In genomic region chr11:34297698-34298378, GRCm38 (mm10) we compare ENCODE assay signal across 17 mouse cellular contexts. TPM values are rescaled to one million over a fixed set of nuclear protein-coding genes. Genes with fewer than 3 reads are reported as not detected.
DNase-seq lines count a peak whose midpoint lies in the region; ATAC-seq lines count a peak whose summit lies in the region.
"Had no signal": no experiment of that assay in that cellular context is flagged by ENCODE, and none has a peak within 500 bp of the region (broad histone marks: within the 10 kb centered on the region; RNA-seq: fewer than 3 reads in every experiment).

No protein-coding gene starts in this region.

- peak; percentile 81 for DNase-seq in ES-CJ7 (ENCODE audit: low read depth, low spot score)
- DNase-seq in forebrain, embryonic 10.5 days (ENCODE audit: extremely low spot score, low spot score), result no peak
- DNase-seq in hindbrain, embryonic 11.5 days (ENCODE audit: low spot score), result peak; percentile 24
- no peak for DNase-seq in gastrocnemius, postnatal 10 days
- DNase-seq in kidney, postnatal 25 days, result no peak
- DNase-seq in right cerebral cortex, postnatal 36 days (ENCODE audit: low spot score in 2 of 2), result no peak
- DNase-seq in cerebellum, postnatal 14 days, result no peak
- DNase-seq: adrenal gland, adult 2 months; cerebellum, adult 9-10 months; embryo, embryonic 11 days; heart, postnatal 4 days; kidney, adult 18-20 months; kidney, postnatal 36 days; lung, postnatal 10 days had no signal

- WGBS in forebrain, embryonic 10.5 days, result 63% methylated on average over 5 of the region's 5 CpGs
- 49% methylated on average over 5 of the region's 5 CpGs for WGBS in hindbrain, embryonic 11.5 days
- 29% methylated on average over 5 of the region's 5 CpGs for WGBS in midbrain, embryonic 12.5 days

- H3K9me3 ChIP-seq in forebrain, embryonic 10.5 days, result no peaks in the 10 kb centered on the region
- H3K9me3 ChIP-seq in hindbrain, embryonic 11.5 days (ENCODE audit: control insufficient read depth, low read length), result no peaks in the 10 kb centered on the region
- H3K9me3 ChIP-seq in midbrain, embryonic 12.5 days, result no peaks in the 10 kb centered on the region
- H3K9me3 ChIP-seq: heart, embryonic 13.5 days; liver, embryonic 15.5 days had no signal

- no peak overlapping the region for H3K4me3 ChIP-seq in forebrain, embryonic 10.5 days
- H3K4me3 ChIP-seq in hindbrain, embryonic 11.5 days (ENCODE audit: low read depth, low read length), result no peak overlapping the region
- H3K4me3 ChIP-seq in midbrain, embryonic 12.5 days, result no peak overlapping the region
- H3K4me3 ChIP-seq: heart, embryonic 13.5 days; liver, embryonic 15.5 days had no signal

- H3K27ac ChIP-seq in forebrain, embryonic 10.5 days, result peak overlapping the region; percentile 40; the same call in 1 of the 2 replicates
- H3K27ac ChIP-seq in hindbrain, embryonic 11.5 days (ENCODE audit: low read depth, low read length), result no peak overlapping the region
- peak overlapping the region; percentile 74 for H3K27ac ChIP-seq in midbrain, embryonic 12.5 days (replicated peaks)
- H3K27ac ChIP-seq: heart, embryonic 13.5 days; liver, embryonic 15.5 days had no signal

- no peaks in the 10 kb centered on the region for H3K36me3 ChIP-seq in forebrain, embryonic 10.5 days (replicated peaks)
- H3K36me3 ChIP-seq in hindbrain, embryonic 11.5 days (ENCODE audit: control insufficient read depth, insufficient read depth, low read length), result no peaks in the 10 kb centered on the region
- no peaks in the 10 kb centered on the region for H3K36me3 ChIP-seq in midbrain, embryonic 12.5 days
- H3K36me3 ChIP-seq: heart, embryonic 13.5 days; liver, embryonic 15.5 days had no signal

- H3K4me1 ChIP-seq in forebrain, embryonic 10.5 days, result peaks cover 15% of the 10 kb centered on the region
- H3K4me1 ChIP-seq in hindbrain, embryonic 11.5 days (replicated peaks; ENCODE audit: control insufficient read depth, insufficient read depth, low read length), result peaks cover 3% of the 10 kb centered on the region; the same call in 1 of the 2 replicates
- H3K4me1 ChIP-seq in midbrain, embryonic 12.5 days, result peaks cover 15% of the 10 kb centered on the region
- H3K4me1 ChIP-seq: heart, embryonic 13.5 days; liver, embryonic 15.5 days had no signal

- peak; percentile 91 for ATAC-seq in hindbrain, embryonic 11.5 days (ENCODE audit: low FRiP score)
- ATAC-seq in midbrain, embryonic 12.5 days (ENCODE audit: low FRiP score, low read depth), result peak; percentile 96

- no peak overlapping the region for H3K4me2 ChIP-seq in hindbrain, embryonic 11.5 days (replicated peaks; ENCODE audit: low read depth, low read length)
- 0 out of 2 replicates have a peak overlapping the region, but pooled peaks have one; percentile 2 for H3K4me2 ChIP-seq in midbrain, embryonic 12.5 days (replicated peaks)
- H3K4me2 ChIP-seq: heart, embryonic 13.5 days; liver, embryonic 15.5 days had no signal

- no peak overlapping the region for H3K9ac ChIP-seq in hindbrain, embryonic 11.5 days (ENCODE audit: low read depth, low read length)
- H3K9ac ChIP-seq in midbrain, embryonic 12.5 days (replicated peaks), result no peak overlapping the region
- H3K9ac ChIP-seq: heart, embryonic 13.5 days; liver, embryonic 15.5 days had no signal

- peaks cover 58% of the 10 kb centered on the region for H3K27me3 ChIP-seq in forebrain, embryonic 10.5 days (ENCODE audit: poor library complexity, severe bottlenecking)
- H3K27me3 ChIP-seq in hindbrain, embryonic 11.5 days (ENCODE audit: control insufficient read depth, insufficient read depth, low read length), result no peaks in the 10 kb centered on the region
- H3K27me3 ChIP-seq in midbrain, embryonic 12.5 days, result peaks cover 58% of the 10 kb centered on the region
- H3K27me3 ChIP-seq: heart, embryonic 13.5 days; liver, embryonic 15.5 days had no signal

RNA-seq across cellular contexts. Expression of gene Fam196b, which starts 16.8 kb away (rescaled TPM):
- polyA plus RNA-seq in forebrain, embryonic 10.5 days (2016; fragmentation: Nextera tagmentation; extraction: Ambion mirVana), result 0.36 TPM in 2 replicates
- 0.83 and 1.0 TPM in 2 replicates for polyA plus RNA-seq in hindbrain, embryonic 11.5 days (2014; fragmentation: Nextera tagmentation; extraction: Ambion mirVana)
- polyA plus RNA-seq in midbrain, embryonic 12.5 days (2016; fragmentation: Nextera tagmentation; extraction: Ambion mirVana), result 1.1 and 1.3 TPM in 2 replicates
- under 1 TPM; 0.07 to 0.11 TPM for total RNA-seq in gastrocnemius, postnatal 10 days (2021)

Comparison
In these comparisons a context has a peak if more than half of its experiments do, and no peak if none do; other contexts are left out.
1. DNase-seq: peak in ES-CJ7 (single experiment) and hindbrain, embryonic 11.5 days (single experiment); none in forebrain, embryonic 10.5 days (single experiment), gastrocnemius, postnatal 10 days (single experiment), kidney, postnatal 25 days (0 of 2), right cerebral cortex, postnatal 36 days (0 of 2) and cerebellum, postnatal 14 days (0 of 2).